Mouse (Mus musculus): Measurements from ENCODE around the gene Ltbp3. TPM values are rescaled to one million over a fixed set of nuclear protein-coding genes. Genes with fewer than 3 reads are reported as not detected.

Gene Ltbp3
- total RNA-seq, 1 experiment from 2014 or later = 212 TPM

DNA sequence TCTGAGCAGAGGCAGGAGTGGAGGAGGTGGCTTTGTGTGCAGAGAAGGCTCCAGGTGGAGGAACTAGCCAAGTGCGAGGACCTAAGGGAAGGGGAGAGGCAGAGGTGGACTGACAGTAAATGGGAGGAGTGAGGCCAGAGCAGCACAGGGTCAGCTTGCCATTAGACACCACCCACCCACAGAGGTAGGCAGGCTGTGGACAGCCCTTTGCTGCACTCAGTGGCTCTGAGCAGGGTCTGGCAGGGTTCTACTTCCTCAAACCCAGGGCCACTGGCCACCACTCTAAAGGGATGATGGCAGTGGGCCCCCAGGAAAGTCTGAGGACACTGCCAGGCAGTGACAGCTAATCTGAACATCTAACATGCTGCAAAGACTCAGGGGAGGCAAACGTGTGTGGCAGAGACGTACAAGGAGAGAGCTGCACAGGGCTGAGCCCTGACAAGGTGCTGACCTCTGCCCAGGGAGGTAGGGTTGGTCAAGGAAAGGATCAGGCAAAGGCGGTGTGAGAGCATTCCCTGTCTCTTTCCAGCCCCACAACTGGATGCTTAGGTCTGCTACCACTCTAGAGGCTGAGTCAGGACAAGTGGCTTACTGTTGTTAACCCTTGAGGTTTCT, 16.7 kb upstream of the Ltbp3 start:
- no peak for DNase-seq

DNA sequence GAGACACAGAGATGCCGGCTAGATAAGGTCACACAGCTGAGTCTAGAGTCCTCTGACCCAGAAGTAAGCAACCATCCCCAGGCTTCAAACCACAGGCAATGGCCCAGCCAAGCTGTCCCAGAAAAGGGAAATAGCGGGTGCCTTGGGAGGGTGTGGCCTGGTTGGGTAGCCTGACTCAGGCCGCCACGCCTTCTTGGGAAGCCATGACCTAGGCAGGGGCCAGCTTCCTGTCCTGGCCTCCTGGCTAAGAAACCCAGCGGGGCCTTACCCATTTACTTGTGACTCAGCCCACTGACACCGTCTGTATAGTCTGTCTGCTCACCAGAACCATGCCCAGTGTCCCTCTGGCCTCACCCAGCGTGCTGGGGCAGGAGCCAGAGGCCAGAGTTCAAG, 16.2 kb upstream of the Ltbp3 start:
- DNase-seq = peak; percentile 82

DNA sequence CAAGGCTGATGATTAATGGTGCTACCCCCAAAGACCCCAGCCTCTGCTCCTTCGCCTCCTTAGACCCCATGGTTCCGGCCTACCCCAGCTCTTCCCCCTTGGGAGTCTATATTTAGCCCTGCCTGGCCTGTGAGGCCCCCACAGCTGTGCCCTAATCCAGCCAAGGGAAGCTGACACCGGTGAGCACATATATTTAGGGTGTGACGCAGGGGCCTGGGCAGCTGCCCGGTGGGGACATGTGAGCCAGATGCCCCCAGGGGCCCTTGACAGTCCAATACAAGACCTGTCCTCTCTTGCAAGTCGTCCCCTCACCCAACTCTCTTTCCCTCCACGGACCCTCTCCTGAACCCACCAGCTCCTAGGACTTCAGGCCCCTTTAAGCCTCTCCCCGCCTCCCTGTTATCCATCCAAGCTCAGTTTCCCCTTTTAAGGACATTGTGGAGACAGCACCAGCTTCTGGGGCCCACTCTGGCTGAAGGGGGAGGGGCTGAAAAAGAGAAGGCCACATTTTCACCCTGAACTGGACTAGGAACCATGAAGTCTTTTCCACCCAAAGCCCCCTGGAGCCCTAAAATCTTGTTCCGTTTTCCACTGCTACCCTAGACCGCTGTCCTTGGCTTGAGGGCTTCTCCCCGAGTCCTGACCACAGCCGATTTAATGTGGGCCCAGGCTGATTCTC, 15.5 kb upstream of the Ltbp3 start:
- DNase-seq = peak; percentile 52

DNA sequence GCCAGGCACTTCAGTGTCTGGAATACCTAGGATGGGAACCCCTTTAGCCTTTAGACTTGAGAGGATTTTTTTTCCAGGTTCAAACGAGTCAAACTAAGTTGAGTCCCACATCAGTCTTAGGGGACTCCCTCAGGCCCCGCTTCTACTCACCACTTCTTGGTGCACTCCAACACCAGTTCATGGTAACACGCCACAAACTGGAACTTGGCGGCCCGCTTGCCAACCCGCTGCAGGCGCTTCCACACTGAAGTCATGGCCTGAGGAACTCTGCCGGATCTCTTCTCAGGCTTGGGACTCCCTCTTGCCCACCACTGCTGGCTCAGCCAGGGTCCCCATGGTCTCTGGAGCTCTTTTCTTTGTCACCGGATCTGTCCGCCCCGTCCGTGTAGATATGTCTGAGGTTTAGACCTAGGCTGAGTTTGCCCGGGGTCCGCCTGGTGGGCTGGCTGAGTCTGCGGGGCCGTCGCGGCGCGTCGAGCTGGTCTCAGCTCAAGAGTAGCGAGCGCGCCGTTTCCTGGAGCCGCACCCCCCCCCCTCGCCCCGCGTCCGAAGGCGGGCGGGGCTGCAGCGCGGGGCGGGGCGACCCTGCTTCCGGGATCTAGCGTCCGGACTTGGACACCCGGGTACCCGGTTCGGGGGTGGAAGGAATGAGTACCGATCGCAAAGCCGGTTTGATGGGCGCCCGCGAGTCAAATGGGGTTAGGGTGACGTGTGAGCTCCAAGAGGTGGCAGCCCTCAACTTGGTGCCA, 14.8 kb upstream of the Ltbp3 start, which contains the start of gene Ehbp1l1:
TSS of gene Ehbp1l1 (minus strand) at position 551 of the 749 bp plus-strand sequence.
- DNase-seq = peak; percentile 91

DNA sequence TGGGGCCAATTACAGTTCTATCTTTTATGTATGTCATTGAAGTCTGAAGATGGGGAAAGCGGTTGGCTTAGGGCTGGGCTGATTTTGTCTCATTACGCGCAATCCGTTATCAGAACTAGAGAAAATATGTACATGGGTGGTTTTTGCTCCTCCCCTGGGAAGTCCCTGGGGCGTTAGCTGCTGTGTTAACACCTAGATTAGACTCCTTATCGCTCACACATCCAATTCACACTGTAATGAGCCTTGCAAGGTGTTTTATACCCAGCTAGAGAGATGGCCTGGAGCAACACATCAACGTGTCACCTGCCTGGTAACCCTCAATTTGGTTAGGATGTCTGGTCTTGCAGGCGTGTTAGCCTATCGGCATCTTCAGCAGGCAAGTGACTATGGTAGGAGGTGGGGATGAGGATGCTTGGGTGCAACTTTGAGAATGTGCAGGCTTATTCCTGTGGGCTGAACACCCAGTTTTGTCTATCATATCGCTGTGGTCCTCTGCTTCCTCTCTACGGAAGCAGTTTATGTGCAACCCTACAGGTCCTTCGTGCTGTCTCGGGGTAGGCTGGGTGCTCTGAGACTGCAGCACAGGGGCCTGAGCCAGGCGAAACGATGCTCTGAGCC, 13.6 kb upstream of the Ltbp3 start:
- no peak for DNase-seq

DNA sequence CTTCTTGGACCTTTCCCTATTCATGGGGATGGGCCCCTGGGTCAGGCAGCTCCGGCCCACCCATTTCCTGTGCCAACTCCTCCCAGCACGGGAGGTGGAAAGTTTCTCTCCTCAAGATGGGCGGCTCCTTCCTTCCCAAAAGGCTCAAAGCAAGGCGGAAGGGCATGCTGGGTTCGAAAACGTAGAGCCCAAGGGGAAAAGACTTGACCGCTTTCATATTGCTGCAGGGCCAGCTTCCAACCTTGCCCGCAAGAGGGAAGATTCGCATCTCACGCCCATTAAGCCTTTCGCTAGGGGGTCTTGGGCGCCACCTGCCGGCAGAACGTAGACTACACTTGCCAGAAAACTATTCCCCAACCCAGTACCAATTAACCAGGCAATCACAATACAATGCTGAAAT, 13.0 kb upstream of the Ltbp3 start:
- peak; percentile 92 for DNase-seq

DNA sequence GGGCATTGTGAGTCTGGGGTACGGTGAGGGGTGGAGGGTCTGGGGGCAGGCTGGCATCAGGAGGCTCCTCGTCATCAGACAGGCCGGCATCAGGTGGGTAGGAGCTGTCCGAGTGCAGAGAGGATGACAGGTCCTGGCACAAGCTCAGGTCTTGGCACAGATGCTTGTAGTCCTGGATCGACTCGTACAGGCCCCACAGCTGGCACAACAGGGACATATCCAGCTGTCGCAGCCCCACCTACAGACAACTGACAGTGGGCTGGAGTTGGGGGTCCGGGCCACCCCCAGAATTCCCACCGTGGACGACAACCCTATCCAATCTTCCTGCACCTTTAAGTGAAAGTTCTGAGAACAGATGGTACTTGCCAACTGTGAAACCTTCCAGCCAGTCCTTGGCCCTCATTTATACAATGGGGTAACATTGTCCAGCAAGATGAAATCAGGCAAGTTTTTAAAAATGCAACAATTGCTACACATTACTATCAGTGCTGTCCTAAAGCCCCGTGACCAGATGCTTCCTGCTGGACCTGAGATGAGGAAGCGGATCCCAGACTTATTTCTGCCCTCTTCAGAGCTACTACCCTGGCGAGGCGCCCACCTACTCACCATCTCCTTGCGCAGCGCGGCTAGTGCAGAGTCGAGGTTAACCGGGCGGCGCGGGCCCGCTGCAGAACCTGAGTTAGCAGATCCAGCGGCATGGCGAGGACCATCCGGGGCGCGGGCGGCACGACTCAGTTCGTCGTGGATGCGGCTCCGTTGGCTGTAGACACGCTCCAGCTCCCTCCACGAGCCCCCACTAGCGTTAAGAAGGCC, 11.9 kb upstream of the Ltbp3 start:
- DNase-seq = peak; percentile 80

DNA sequence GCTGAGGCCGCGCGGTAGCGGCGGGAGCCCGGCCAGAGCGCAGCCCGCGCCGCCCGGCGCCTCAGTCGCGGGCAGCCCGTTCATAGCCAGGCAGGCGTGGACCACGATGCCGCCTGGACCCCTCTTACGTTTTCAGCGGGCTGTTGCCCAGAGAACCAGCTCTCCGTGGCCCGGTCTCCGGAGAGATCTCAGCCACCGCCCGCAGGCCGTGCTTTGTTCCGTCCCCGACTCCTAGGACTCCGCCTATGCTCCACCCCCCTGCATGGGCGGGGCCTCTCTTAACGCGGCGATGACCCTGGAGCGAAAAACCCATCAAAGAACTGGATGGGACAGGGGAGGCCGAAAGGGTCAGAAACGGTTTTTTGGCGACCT, 11.3 kb upstream of the Ltbp3 start, which contains the start of gene Fam89b:
TSS of gene Fam89b (minus strand) at position 210 of the 372 bp plus-strand sequence.
- peak; percentile 95 for DNase-seq

DNA sequence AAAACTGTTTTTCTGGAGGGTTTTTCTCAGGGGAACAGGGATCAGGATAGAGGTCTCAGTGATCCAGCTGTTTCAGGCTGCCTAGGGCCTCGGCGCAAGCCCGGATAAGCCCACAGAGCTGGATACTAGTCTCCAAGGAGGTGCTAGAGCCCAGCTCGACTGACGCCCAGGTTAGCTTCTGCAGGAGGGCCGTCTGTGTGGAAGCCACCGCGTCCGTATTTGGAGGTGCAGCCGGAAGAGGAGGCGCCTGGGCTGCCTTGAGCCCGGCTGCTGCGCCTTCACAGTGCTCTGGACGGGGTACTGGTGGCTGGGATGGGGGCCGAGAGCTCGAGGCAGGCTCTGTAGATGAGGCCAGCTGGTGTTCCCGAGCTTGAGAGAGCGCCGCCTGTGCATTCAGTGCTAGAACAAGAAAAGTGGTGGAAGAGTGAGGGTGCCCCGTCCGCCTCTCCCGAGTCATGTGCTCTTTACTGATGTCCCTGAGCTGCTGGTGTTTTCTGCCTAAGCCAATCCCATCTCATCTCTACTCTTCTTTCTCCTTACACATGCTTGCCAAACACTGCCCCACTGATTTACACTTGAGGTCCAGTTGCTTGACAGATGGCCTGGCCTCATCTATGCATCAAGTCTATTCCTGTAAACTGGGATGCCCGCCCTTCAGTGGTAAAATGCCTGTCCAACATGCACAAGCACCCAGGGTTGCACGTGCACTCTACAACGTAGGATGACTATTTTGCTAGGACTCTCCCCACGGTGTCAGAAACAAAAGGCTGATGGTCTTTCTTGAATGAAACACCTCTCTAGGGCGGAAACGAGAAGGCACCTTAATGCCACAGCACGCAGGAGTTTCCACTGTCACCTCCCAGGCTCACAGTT, 10.2 kb upstream of the Ltbp3 start:
- DNase-seq = peak; percentile 71

DNA sequence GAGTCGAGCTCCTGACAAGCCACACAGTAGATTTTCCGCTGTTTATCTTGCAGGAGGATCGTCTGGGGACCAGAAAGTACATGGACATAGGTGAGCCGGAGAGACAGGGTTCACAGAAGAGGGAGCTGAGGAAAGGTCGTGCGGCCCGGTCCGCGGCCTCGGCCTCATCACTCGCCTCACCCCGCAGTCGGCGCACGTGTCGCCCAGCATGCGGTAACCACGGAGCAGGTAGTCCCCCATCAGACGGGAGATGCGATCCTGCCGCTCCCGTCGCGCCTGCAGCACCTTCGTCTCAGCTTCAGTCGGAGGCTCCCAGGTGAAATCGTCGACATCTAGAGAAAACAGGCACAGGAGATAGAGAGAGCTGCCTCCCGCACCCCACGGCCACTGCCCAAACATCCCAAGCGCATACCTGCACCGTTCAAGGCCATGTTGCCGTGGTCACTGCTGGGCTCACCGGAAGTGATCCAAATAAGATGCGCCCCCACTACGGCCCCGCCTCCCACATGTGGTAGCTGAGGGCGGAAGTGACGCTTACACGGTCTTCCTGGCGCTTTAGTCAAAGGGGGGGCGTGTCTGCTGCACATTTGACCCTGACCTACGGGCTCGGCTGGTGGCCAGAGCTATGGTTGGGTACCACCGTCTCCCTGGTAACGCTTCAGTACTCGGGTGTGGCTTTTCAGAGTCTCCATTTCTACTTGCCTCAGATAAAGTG, 9.3 kb upstream of the Ltbp3 start:
- DNase-seq = peak; percentile 96

DNA sequence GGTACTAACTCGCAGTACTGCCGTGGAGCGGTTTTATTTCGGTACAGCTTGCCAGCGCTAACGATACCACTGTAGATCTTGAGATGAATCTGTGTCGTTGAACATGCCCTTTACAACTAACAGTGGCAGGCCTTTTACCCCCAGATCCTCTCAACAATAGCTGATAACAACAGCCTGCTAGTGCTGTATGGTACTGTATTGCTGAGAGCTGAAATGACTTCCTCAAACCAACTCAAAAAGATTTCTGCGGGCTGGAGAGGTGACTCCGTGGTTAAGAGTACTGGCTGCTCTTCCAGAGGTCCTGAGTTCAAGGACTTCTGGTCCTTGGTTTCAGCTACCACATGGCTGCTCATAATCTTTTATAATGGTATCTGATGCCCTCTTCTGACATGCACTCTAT, 6.4 kb upstream of the Ltbp3 start:
- DNase-seq = no peak

DNA sequence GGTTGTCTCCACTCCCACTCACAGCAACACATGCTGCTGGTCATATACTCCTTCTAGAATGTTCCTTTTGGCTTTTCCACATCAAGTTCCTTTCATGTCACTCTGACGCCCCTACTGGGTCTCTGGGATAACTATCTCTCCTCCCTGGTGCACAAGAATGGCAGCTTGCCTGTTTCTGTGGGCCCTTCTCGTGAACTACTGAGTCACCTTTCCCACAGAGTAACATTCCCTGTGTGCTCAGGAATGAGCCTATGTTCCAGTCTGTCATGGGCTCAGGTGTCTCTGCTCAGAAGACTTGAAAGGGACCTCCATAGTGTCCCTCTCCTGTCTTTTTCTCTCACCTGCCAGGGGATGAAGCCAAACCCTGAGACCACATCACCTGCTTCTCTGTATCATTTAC, 1.3 kb upstream of the Ltbp3 start:
- DNase-seq = no peak

DNA sequence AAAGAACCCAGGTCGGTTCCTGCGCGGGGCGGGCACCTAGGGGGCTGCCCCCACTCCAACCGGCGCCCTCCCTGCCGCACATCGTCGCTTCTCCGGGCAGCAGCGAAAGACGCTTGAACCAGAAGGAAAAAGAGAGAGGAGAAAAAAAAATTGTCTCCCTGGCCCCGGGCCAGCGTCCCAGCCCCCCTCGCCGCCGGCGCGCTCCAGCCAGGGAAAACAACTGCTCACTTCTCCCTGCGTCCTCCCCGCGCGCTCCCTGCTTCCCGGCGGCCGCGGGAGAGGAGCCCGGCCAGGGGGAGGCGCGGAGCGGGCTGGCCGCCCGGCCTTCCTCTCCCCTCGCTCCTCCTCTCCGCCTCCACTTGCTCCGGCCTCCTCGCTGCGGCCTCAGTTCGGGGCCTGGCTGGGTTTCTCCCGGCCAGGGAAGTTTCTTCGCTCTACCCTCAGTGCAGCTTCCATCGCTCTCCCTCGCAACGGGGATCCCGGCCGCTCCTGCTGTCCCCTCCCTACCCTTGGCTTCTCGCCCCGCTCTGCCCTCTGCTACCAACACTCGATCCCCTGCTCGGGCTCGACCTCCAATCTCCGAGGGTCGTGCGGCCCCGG, 1.0 kb downstream of the Ltbp3 start:
- DNase-seq = peak; percentile 92

DNA sequence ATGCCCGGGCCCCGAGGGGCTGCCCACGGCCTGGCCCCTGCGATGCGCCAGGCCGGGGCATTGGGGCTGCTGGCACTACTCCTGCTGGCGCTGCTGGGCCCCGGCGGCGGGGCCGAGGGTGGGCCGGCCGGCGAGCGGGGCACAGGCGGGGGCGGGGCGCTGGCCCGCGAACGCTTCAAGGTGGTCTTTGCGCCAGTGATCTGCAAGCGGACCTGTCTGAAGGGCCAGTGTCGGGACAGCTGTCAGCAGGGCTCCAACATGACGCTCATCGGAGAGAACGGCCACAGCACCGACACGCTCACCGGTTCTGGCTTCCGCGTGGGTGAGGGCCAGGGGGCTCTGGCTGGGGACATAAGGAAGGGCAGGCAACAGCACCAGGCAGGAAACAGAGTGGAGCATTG, 1.5 kb downstream of the Ltbp3 start:
- peak; percentile 59 for DNase-seq

DNA sequence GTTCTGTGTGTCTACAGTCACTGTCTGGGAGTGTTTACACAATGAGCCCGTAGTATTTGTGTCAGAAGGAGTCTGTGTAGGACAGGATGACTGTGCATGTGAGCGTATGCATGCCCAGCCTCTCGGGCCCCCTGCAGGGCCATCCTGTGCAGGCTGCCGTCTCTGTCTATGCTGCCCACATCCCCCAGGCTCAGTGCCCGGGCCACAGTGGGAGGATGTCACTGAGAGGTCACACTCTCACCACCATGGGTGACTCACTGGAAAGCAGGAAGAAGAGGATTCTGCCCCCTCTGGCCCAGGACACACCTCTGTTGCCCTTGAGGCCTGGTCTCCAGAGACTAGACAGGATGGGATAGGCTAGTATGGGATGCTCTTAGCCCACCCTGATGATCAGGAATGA, 2.9 kb downstream of the Ltbp3 start:
- DNase-seq = peak; percentile 80

DNA sequence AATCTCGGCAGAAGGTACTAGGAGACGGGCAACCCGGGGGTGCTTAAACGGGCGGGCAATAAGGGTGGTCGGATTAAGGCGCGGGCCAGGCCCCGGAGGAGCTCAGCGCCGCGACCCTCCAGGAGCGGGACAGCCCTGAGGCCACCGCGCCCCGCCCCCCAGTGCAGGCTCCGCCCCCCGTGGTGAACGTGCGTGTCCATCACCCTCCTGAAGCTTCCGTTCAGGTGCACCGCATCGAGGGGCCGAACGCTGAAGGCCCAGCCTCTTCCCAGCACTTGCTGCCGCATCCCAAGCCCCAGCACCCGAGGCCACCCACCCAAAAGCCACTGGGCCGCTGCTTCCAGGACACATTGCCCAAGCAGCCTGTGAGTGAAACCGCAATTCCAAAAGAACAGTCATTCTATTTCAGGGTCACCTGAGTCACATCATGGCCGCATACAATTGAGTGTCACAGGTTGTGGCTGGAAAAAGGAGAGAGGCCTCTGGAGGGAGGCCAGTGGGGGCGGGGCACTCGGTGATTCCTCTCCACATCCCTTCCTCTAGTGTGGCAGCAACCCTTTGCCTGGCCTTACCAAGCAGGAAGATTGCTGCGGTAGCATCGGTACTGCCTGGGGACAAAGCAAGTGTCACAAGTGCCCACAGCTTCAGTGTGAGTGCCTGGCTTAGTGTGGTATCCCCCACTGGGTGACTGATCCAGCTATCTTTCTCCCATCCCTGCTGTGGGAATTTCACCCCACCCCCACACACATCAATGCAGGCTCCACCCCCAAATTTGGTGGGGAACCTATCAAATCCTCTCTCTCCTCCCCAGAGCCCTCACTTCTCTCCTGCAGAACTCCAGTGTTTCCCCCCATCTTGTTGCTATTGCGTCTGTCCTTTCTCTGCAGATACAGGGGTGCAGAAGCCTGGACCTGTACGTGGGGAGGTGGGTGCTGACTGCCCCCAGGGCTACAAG, 5.3 kb downstream of the Ltbp3 start:
- peak; percentile 89 for DNase-seq

DNA sequence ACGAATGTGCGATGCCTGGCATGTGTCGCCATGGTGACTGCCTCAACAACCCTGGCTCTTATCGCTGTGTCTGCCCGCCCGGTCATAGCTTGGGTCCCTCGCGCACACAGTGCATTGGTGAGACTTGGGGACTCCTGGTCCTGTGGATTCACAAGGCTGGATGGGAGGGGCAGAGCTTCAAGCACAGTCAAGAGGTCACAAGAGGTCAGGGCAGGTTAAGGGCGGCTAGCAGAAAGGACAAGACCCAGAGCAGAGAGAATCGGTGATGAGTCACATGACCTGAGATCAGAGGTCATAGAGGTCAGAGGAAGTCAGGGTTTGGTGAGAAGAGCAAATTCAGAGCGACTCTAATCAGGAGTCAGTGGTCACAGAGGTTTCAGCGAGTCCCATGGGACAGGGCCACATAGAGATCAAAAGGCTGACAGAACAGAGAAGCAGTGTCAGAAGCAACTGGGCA, 6.2 kb downstream of the Ltbp3 start:
- DNase-seq = no peak

DNA sequence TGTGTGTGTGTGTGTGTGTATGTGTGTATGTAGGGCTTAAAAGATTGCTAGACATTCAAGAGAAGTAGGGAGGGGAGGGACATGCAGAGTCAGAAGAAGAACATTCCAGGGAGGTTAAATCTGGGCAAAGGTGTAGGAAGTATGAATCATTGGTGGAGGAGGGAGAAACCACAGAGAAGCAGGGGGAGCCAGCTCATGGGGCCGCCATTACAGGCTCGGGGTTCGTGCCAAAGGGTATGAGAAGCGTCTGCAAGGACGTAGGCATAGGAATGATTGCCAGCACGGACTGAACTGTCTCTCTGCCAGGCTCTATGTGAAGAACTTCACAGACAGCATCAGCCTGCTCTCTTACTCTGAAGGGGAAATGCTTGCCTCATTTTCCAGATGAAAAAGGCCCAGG, 8.8 kb downstream of the Ltbp3 start:
- DNase-seq = peak; percentile 80

DNA sequence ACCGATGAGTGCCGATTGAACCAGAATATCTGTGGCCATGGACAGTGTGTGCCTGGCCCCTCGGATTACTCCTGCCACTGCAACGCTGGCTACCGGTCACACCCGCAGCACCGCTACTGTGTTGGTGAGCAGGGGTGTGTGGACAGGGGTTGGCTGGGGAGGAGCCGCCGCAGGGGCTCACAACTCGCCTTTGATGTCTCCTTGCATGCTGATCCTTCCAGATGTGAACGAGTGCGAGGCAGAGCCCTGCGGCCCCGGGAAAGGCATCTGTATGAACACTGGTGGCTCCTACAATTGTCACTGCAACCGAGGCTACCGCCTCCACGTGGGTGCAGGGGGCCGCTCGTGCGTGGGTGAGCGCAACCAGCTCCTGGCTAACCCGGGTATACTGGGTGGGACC, 10.2 kb downstream of the Ltbp3 start:
- no peak for DNase-seq
